Mouse (Mus musculus): ENCODE measurements at regions not wholly inside any gene's neighbourhood (a gene's known extent, or its start where the extent isn't known, plus 50 kb on each side); places are given as distances from the start of the nearest gene placed in this dataset.

DNA sequence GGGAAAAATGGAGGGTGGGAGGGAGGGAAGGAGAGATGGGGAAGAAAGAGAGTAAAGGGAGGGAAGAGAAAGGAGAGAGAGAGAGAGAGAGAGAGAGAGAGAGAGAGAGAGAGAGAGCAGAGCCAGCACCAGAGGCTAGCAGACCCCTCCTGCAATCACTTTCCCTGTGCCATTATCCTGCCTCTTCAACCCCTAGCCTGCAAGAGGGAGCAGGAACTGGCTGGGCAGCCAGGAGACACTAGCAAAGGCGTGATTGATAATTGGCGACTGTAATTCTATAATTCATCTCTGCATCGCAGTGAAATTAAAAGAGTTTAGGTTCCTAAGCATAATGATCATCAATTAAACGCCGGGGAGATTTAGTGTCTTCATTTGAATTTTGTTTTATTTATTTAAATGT is 190.1 kb upstream of the 4931429L15Rik start:
- TF ChIP-seq NRF1 (IDR thresholded peaks at IDR 0.05; ENCODE audit: insufficient read depth, low read depth, low read length, poor library complexity, severe bottlenecking): no peak
- TF ChIP-seq CTCF (IDR thresholded peaks at IDR 0.05 in 2 of 3, conservative IDR thresholded peaks at IDR 0.05 in 1 of 3; ENCODE audit: control insufficient read depth in 1 of 3, insufficient read depth in 1 of 3, low read depth in 2 of 3, low read length in 3 of 3, poor library complexity in 1 of 3, severe bottlenecking in 1 of 3): no peak
- no peak for TF ChIP-seq MAZ (IDR thresholded peaks at IDR 0.05; ENCODE audit: low read depth, low read length)
- TF ChIP-seq CHD2 (IDR thresholded peaks at IDR 0.05; ENCODE audit: low read length): no peak
- TF ChIP-seq MXI1 (IDR thresholded peaks at IDR 0.05; ENCODE audit: low read depth, low read length): no peak
- TF ChIP-seq E2F4 (IDR thresholded peaks at IDR 0.05; ENCODE audit: borderline replicate concordance, low read depth, low read length): no peak
- TF ChIP-seq USF2 (IDR thresholded peaks at IDR 0.05; ENCODE audit: borderline replicate concordance in 1 of 2, insufficient read depth in 1 of 2, low read depth in 1 of 2, low read length in 2 of 2): no peak
- TF ChIP-seq MYC (IDR thresholded peaks at IDR 0.05; ENCODE audit: low read depth, low read length): no peak
- TF ChIP-seq POLR2A (IDR thresholded peaks at IDR 0.05; ENCODE audit: control insufficient read depth in 1 of 2, insufficient read depth in 1 of 2, low read depth in 1 of 2, low read length in 2 of 2, poor library complexity in 1 of 2): no peak
- no peak for TF ChIP-seq MAX (IDR thresholded peaks at IDR 0.05; ENCODE audit: low read length)
- no peak for TF ChIP-seq EP300 (IDR thresholded peaks at IDR 0.05; ENCODE audit: low read depth in 1 of 2, low read length in 2 of 2)
- no peak for TF ChIP-seq SMC3 (IDR thresholded peaks at IDR 0.05; ENCODE audit: low read depth, low read length)

Measured in MEL (cell line).